In the genomic region with DNA sequence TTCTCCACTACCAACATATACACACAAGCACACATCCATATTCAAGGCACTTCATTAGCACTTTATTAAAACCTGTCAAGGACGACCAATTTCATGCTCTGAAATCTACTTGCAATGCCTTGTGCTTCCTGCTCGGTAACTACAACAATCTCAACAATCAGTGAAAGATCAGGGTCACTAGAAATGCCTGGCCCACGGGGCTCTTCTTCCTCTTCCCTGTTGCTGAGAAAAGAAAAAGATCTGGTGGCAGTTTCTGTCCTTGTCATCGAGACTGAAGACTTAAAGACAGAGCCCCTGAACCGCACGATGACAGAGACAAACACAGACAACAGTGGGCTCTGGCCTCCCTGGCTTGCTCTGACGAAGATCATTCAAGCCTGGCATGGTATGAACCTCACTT, we compare ENCODE assay signal across 25 mouse cellular contexts. TPM values are rescaled to one million over a fixed set of nuclear protein-coding genes. Genes with fewer than 3 reads are reported as not detected.
DNase-seq lines count a peak whose midpoint lies in the region; TF ChIP-seq lines count a peak whose summit lies in the region.
"Had no signal": no experiment of that assay in that cellular context is flagged by ENCODE, and none has a peak within 500 bp of the region (broad histone marks: within the 10 kb centered on the region; RNA-seq: fewer than 3 reads in every experiment).

No protein-coding gene starts in this region.

- H3K27me3 ChIP-seq in spleen, adult 2 months (ENCODE audit: control insufficient read depth, insufficient read depth, low read length), result no peaks in the 10 kb centered on the region
- no peaks in the 10 kb centered on the region for H3K27me3 ChIP-seq in limb, embryonic 10.5 days (ENCODE audit: low read depth, poor library complexity, severe bottlenecking)
- H3K27me3 ChIP-seq: heart, embryonic 12.5 days; intestine, embryonic 15.5 days; Patski had no signal

- TF ChIP-seq POLR2A in spleen, adult 2 months (IDR thresholded peaks at IDR 0.05; ENCODE audit: low read depth, low read length), result no peak
- TF ChIP-seq POLR2A in bone marrow macrophage, adult 2 months (IDR thresholded peaks at IDR 0.05; ENCODE audit: borderline replicate concordance, low read depth, low read length), result no peak

- H3K4me3 ChIP-seq in spleen, adult 2 months (ENCODE audit: extremely low read depth, insufficient read depth, insufficient read length), result no peak overlapping the region
- no peak overlapping the region for H3K4me3 ChIP-seq in bone marrow macrophage, adult 2 months (ENCODE audit: insufficient read depth, low read length)
- no peak overlapping the region for H3K4me3 ChIP-seq in limb, embryonic 10.5 days
- H3K4me3 ChIP-seq: heart, embryonic 12.5 days; intestine, embryonic 15.5 days; myocyte had no signal

- H3K4me1 ChIP-seq in spleen, adult 2 months (ENCODE audit: control insufficient read depth, insufficient read depth, insufficient read length), result peaks cover 74% of the 10 kb centered on the region
- peaks cover 69% of the 10 kb centered on the region for H3K4me1 ChIP-seq in bone marrow macrophage, adult 2 months (ENCODE audit: control insufficient read depth, insufficient read depth, low read length)
- H3K4me1 ChIP-seq in limb, embryonic 10.5 days, result peaks cover 45% of the 10 kb centered on the region

- H3K9me3 ChIP-seq in limb, embryonic 10.5 days (replicated peaks), result no peaks in the 10 kb centered on the region
- H3K9me3 ChIP-seq: heart, embryonic 12.5 days; intestine, embryonic 15.5 days had no signal

- TF ChIP-seq CTCF in spleen, adult 2 months (IDR thresholded peaks at IDR 0.05; ENCODE audit: extremely low read depth, insufficient read depth, insufficient read length, insufficient replicate concordance), result no peak
- no peak for TF ChIP-seq CTCF in bone marrow macrophage, adult 2 months (IDR thresholded peaks at IDR 0.05; ENCODE audit: low read depth, low read length)

- no peak for DNase-seq in spleen, adult 2 months (ENCODE audit: low read depth in 1 of 2, low spot score in 2 of 2)
- no peak for DNase-seq in spleen, postnatal 10 days (ENCODE audit: low spot score in 2 of 2)
- DNase-seq in limb, embryonic 10.5 days (ENCODE audit: low spot score), result no peak
- no peak for DNase-seq in thymus, postnatal 36 days
- DNase-seq in frontal cortex, postnatal 25 days (ENCODE audit: low spot score in 2 of 2), result no peak
- no peak for DNase-seq in urinary bladder, adult 2 months (ENCODE audit: low spot score)
- DNase-seq: adrenal gland, postnatal 25 days; cerebellum, adult 2 months; forebrain, postnatal 0 days; heart, adult 11 months; heart, postnatal 14 days; kidney, adult 9 months; kidney, postnatal 25 days; liver; liver, postnatal 0 days; lung, postnatal 10 days; midbrain, embryonic 14.5 days; retina, postnatal 1 day; thymus, adult 2 months had no signal

- peak overlapping the region; percentile 93 for H3K27ac ChIP-seq in spleen, adult 2 months (ENCODE audit: insufficient read depth, low read length)
- peak overlapping the region; percentile 60 for H3K27ac ChIP-seq in bone marrow macrophage, adult 2 months (ENCODE audit: insufficient read depth, low read depth, low read length)
- H3K27ac ChIP-seq in limb, embryonic 10.5 days, result peak overlapping the region; percentile 72
- H3K27ac ChIP-seq: hindbrain, embryonic 14.5 days; intestine, embryonic 15.5 days had no signal

- peaks cover 1% of the 10 kb centered on the region; the same call in 1 of the 2 replicates for H3K36me3 ChIP-seq in spleen, adult 2 months (ENCODE audit: control insufficient read depth, insufficient read depth, low read length)
- H3K36me3 ChIP-seq in limb, embryonic 10.5 days, result peaks cover 6% of the 10 kb centered on the region; the same call in 1 of the 2 replicates

- 40% methylated on average over 7 of the region's 7 CpGs for WGBS in spleen, adult 2 months
- 86% methylated on average over 7 of the region's 7 CpGs for WGBS in limb, embryonic 10.5 days

RNA-seq across cellular contexts. Expression of gene Tgfbr2, which starts 35.6 kb away (rescaled TPM):
- 57.1 and 77.5 TPM in 2 replicates for polyA plus RNA-seq in spleen, adult 2 months (2012; rRNA removed)
- 62.1 and 79.7 TPM in 2 replicates for polyA plus RNA-seq in bone marrow macrophage, adult 2 months (2012; ENCODE audit: insufficient read depth, insufficient read length, missing spikeins)
- 9.8 and 14.1 TPM in 2 replicates for polyA plus RNA-seq in limb, embryonic 10.5 days (2016; fragmentation: Nextera tagmentation; extraction: Ambion mirVana)
- 82.9 and 89.8 TPM in 2 replicates for polyA plus RNA-seq in urinary bladder, adult 2 months (2012; rRNA removed)
